Mouse (Mus musculus) CD4-positive naive resting alpha-beta T cell, adult 57 days (primary cell): ENCODE measurements around the gene Prmt7. TPM values are rescaled to one million over a fixed set of nuclear protein-coding genes. Genes with fewer than 3 reads are reported as not detected.

Source experiments
- total RNA-seq: library from RNA; stranded (reverse); gene quantifications from one replicate; pipeline ENCODE4 v1.2.4, GENCODE M21; 2023

Prmt7 gene
- 26.6 TPM for total RNA-seq

DNA sequence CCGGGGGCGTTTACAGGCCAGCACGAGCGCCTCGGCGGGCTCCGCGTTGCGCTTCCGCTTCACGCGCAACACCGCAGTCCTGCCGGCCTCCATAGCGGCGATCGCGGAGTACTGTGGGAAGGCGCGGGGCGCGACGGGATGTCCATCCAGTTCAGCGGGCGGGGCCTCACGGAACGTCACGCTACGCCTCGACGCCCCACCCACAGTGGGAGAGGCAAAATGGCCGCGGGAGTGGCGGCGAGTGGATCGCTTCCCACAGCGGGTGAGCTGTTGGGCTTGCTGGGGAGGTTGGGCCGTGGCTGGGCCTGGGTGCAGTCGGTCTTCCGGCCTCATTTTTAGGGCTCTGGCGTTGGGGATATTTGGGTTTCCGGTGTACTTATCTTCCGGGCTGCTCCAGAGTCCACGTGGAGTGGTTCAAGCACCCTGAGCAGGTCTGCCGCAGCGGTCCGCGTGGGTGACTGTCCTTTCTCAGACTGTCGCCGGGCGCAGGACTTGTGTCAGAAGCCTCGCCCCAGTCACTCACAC is at the start of gene Prmt7, which contains the start of gene Slc7a6os:
Gene Prmt7 (plus strand): TSS at position 116 of the 525 bp plus-strand sequence.
Gene Slc7a6os (minus strand): TSS at position 115 of the 525 bp plus-strand sequence.

DNA sequence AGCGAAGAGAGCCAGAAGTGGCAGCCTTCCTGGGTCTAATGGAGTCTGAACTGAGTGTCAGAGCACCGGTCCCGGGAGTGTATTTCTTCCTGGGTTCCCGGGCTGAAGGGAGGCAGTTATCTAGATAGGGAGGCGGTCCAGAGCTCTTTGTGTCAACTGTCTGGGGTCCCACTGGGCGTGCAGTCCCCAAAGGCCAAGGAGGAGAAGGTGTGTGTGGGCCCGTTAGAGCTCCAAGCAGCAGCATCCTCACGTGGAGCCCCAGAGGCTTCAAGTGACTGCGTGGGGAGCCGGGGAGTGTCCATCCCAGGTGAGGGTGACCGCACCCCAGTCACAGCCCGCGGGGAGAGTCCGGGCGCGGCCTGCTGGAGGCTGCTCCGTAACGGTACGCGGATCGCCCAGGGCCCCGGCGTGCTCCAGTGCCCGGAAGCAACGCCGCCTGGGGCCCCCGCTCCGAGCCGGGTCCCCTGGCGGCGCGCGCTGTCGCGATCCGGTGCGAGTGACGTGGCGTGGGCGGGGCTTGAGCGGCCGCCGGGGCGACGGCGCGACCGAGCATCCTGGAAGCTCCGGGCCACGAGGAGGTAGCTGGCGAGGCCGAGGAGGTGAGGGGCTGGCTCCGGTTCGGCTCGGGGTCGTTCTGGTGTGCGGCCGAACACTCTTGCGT is 42.2 kb upstream of the Prmt7 start, which contains the start of gene Slc7a6:
Gene Slc7a6 (plus strand): TSS at position 502 of the 661 bp plus-strand sequence.

Other genes starting within 250 kb of the Prmt7 start
- 14.6 TPM for gene Slc12a4, start 244.8 kb upstream of the Prmt7 start, total RNA-seq
- gene Dpep3, start 231.5 kb upstream of the Prmt7 start, total RNA-seq, result not detected
- 10.1 TPM for gene Dus2, start 219.6 kb upstream of the Prmt7 start, total RNA-seq
- gene Dpep2nb, start 205.0 kb upstream of the Prmt7 start, total RNA-seq, result not detected
- gene Ddx28, start 199.1 kb upstream of the Prmt7 start, total RNA-seq, result 5.2 TPM
- 198 TPM for gene Nfatc3, start 152.1 kb upstream of the Prmt7 start, total RNA-seq
- 1.0 TPM for gene Esrp2, start 74.0 kb upstream of the Prmt7 start, total RNA-seq
- 6.0 TPM for gene Pla2g15, start 60.5 kb upstream of the Prmt7 start, total RNA-seq
- 49.9 TPM for gene Slc7a6, start 42.1 kb upstream of the Prmt7 start, total RNA-seq
- gene Slc7a6os, start within 50 bp of the Prmt7 start, total RNA-seq, result 66.5 TPM
- 0.41 TPM for gene Smpd3, start 127.1 kb downstream of the Prmt7 start, total RNA-seq
- 6.0 TPM for gene Zfp90, start 204.4 kb downstream of the Prmt7 start, total RNA-seq